Mouse (Mus musculus) olfactory bulb, adult 2 months (tissue): ENCODE results near the gene A3galt2.

Experiments used
- CTCF ChIP-seq: fragments of 200-500 bp; IDR thresholded peaks from 2 replicates; pipeline ENCODE4 v1.5.1; 2012; ENCODE audit warnings: low read depth, mild to moderate bottlenecking, low read length, moderate library complexity; ENCODE audit not compliant: insufficient read depth
- POLR2A ChIP-seq: fragments of 200-500 bp; IDR thresholded peaks from 2 replicates; pipeline ENCODE4 v1.6.1; 2012; ENCODE audit warnings: mild to moderate bottlenecking, low read depth, low read length, moderate library complexity; ENCODE audit not compliant: insufficient read depth

DNA sequence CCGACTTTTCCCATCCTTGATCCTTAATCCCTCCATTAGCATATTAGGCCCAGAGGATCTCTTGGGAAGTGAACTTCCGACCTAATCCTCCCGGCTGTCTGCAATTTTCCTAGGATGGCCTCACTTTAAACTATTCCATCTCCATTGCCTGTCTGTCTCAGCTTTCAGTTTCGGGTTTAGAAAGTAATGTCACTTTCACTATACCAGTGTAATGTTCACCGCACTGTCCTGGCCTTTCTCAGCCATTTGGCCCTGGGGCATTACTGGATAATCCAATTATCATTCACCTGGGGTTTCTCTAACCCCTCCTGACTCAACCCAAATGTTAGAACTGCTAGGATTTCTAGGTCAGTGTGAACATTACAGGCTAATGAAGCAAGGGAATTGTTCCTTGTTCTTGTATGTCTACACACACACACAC is 26.7 kb upstream of the A3galt2 start:
- no peak for TF ChIP-seq CTCF
- no peak for TF ChIP-seq POLR2A
